ENCODE assay signal across 1 mouse cellular context in the genomic region with DNA sequence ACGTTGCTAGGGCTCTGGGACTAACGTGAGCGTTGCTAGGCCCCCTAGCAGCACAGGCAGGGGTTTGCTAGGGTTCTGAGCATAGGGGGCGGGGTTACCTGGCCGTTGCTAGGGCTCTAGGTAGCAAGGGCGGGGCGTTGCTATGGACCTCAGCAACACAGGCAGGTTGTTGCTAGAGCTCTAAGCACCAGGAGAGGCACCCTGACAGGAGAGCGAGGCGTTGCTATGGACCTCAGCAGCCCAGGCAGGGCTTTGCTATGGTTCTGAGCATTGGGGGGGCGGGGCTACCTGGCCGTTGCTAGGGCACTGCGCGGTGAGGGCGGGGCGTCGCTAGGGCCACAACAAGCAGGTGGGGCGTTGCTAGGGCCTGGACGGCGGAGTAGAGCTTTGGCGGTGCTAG.
TF ChIP-seq lines count a peak whose summit lies in the region.

No protein-coding gene starts in this region.

TF ChIP-seq in MEL, 35 proteins besides CTCF, POLR2A, EP300 and RAD21:
- TF ChIP-seq GABPA (IDR thresholded peaks at IDR 0.05; ENCODE audit: low read depth, low read length): no peak
- no peak for TF ChIP-seq POLR2AphosphoS2 (IDR thresholded peaks at IDR 0.05; ENCODE audit: low read length)
- no peak for TF ChIP-seq HCFC1 (IDR thresholded peaks at IDR 0.05; ENCODE audit: low read depth, low read length)
- TF ChIP-seq TBP (IDR thresholded peaks at IDR 0.05; ENCODE audit: low read depth, low read length): no peak
- TF ChIP-seq KAT2A (conservative IDR thresholded peaks at IDR 0.05; ENCODE audit: low read depth, low read length): no peak
- no peak for TF ChIP-seq E2F4 (IDR thresholded peaks at IDR 0.05; ENCODE audit: borderline replicate concordance, low read depth, low read length)
- TF ChIP-seq USF1 (IDR thresholded peaks at IDR 0.05; ENCODE audit: low read depth, low read length): no peak
- TF ChIP-seq USF2 (IDR thresholded peaks at IDR 0.05; ENCODE audit: borderline replicate concordance in 1 of 2, insufficient read depth in 1 of 2, low read depth in 1 of 2, low read length in 2 of 2): no peak
- TF ChIP-seq RCOR1 (IDR thresholded peaks at IDR 0.05; ENCODE audit: low read depth, low read length): no peak
- TF ChIP-seq MEF2A (IDR thresholded peaks at IDR 0.05; ENCODE audit: extremely low read depth, insufficient replicate concordance, low read depth, low read length, poor library complexity, severe bottlenecking): no peak
- no peak for TF ChIP-seq JUND (IDR thresholded peaks at IDR 0.05; ENCODE audit: low read depth, low read length)
- no peak for TF ChIP-seq NRF1 (IDR thresholded peaks at IDR 0.05; ENCODE audit: insufficient read depth, low read depth, low read length, poor library complexity, severe bottlenecking)
- no peak for TF ChIP-seq UBTF (IDR thresholded peaks at IDR 0.05; ENCODE audit: borderline replicate concordance, insufficient read depth, low read depth, low read length)
- no peak for TF ChIP-seq CHD1 (IDR thresholded peaks at IDR 0.05; ENCODE audit: low read depth, low read length)
- TF ChIP-seq CHD2 (IDR thresholded peaks at IDR 0.05; ENCODE audit: low read length): no peak
- no peak for TF ChIP-seq ZKSCAN1 (IDR thresholded peaks at IDR 0.05; ENCODE audit: low read depth, low read length)
- no peak for TF ChIP-seq ZNF384 (IDR thresholded peaks at IDR 0.05; ENCODE audit: low read depth, low read length)
- TF ChIP-seq TAL1 (IDR thresholded peaks at IDR 0.05; ENCODE audit: low read length): no peak
- no peak for TF ChIP-seq MXI1 (IDR thresholded peaks at IDR 0.05; ENCODE audit: low read depth, low read length)
- TF ChIP-seq NELFE (IDR thresholded peaks at IDR 0.05; ENCODE audit: low read depth, low read length): no peak
